Mouse (Mus musculus) cerebellum, postnatal 36 days (tissue): ENCODE results near the gene Cd101.

Source experiments
- DNase-seq, 2 experiments: peaks; one replicate each; pipeline ENCODE4 v3.0.0; 2021 to 2022; ENCODE audit warnings: mixed read lengths in 2 of 2

The Cd101 gene

GRCm38 (mm10) chr3:101029339-101029738 is at the start of gene Cd101:
Cd101 (minus strand) TSS chr3:101029556.
- no peak for DNase-seq

DNA sequence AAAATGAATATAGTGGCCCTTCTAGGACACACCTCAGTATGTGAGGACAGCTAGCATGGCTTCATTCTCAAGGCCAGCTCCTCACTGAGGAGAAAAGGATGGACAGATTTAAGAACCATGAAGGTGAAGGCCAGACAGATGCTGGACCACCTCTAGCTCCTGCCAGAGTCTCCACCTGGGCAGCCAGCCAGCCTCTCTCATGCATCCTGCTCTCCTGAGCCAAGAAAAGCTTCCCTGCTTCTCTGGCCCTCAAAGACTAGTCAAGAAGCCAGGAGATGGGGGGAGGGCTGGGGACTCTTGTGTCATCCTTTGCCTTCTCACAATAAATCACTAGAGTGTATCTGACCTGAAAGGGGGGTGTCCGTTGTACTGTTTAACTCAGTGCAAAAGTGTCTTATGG is 49.0 kb upstream of the Cd101 start:
- DNase-seq: peak; percentile 26 to 46

DNA sequence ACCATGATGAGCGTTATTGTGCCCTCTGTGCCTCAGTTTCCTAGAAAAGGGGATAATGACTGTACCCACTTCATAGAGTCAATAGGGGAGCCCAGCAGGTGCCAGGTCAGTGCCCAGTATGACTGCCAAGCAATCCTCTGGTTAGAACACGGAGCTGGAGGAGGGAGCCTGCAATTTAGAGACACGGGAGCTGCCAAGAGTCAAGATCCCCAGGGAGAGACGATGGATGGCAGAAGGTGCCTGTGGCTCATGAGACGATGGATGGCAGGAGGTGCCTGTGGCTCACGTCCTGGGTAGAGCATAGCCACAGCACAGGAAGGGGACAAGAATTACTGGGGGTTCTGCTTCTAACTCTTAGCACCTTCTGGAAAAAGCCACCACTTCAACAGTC is 48.3 kb upstream of the Cd101 start:
- peak in 1 of 2 experiments; percentile 18 for DNase-seq

GRCm38 (mm10) chr3:101076966-101077709 is 47.8 kb upstream of the Cd101 start:
- peak; percentile 20 to 32 for DNase-seq

DNA sequence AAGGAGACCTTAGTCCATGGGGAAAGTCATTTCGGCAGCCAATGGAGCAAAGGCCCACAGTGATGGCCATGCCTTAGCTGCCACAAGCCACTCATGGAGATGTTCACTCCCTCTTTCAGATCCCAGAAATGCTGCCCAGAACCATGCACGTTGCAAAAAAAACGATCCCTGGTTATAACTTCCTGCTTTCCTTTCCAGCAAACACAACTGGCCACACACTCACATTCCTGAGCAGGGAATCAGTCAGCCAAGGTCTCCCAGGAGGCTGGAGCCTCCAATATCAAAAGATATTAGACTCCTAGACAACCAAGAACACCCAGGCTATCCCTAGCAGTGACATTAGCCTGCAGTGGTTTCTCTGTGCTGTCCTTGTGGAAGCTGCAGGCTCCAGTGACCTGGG is 46.5 kb upstream of the Cd101 start:
- no peak for DNase-seq

- no peak for DNase-seq
Observed at GRCm38 (mm10) chr3:101073384-101073783, 44.0 kb upstream of the Cd101 start.

DNA sequence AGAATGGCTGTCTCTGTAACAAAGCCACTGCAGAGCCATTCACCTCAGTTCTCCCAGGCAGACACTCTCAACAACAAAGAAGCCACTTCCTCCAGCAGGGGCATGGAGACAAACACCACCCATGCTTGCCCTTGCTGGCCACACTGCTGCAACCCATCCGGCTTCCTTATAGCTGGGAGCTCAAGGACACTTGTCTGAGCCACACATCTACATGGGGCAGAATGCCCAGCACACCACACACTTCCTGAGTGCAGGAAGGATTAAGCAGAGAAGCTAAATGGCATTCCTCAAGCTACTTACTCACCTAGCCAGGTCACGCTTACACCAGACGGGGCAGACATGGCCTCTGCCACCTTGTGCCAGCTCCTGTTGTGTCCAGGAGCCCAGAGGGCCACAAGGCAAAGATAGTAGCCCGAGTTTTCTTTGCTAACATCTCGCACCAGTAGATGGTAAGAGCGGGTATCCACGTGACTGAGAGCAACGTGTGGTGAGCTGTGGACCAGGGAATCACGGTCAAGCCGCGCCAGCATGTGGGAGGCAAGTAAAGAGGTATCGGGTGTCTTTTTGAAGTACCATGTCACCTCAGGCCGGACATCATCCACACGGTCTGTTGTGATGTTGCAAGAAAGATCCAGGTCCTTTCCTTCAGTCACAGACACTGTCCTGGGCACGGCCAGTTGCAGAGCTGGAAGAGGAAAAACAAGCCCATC is 43.3 kb upstream of the Cd101 start:
- DNase-seq: no peak

DNA sequence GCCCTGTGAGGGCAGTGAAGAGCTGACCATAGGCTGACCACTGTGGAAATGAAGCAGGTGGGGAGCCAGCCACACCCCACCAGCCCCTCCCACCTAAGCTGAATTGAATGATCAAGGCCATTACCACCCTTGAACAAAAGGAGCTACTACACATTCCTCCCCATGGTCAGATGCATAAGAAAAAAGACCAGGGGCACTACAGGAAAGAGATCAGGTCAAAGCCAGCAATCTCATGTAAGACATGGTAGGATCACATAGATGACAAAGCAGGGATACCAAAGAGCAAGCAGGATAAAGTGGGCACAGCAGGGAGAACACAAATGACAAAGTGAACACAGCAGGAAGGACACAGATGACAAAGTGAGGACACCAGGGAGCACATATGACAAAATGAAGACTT is 42.2 kb upstream of the Cd101 start:
- DNase-seq: no peak

DNA sequence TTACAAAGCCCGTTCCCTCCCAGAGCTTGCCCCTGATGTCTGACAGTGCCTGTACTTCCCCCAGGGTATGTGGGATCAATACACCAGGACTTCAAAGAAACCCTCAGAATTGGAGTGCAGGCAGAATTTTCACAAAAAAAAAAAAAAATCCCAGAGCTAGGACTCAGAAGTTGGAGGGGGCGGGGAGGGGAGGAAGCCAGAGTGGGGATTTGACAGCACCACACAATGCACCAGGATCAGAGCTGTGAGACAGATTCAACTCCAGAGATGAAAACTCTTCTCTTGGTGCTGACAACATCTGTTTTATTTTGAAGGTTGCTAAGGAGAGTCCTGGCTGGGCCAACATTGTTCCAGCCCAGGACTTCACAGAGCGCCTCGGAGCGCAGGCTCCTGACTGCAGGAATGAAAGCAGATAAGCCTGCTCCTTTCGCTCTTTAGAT is 41.5 kb upstream of the Cd101 start:
- no peak for DNase-seq

- DNase-seq: no peak
Observed at GRCm38 (mm10) chr3:101070230-101070795, 41.0 kb upstream of the Cd101 start.

DNA sequence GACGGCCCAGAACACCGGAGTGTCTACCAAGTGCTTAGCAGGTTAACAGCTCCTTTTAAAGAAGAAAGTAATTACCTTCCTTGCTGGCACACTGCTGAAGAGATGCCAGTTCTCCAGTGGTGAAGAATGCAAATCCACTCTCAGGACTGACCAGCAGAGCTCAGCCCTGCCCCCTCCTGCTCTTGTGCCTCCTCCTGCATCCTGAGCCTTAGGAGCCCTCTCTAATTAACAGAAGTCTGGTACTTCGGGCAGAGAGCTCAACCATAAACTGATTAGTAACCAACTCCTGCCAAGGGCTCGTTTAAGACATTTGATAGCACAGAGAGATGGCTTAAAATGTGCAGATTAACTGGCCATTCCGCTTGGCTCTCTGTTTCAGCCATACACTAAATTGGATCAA is 39.3 kb upstream of the Cd101 start:
- no peak for DNase-seq

DNA sequence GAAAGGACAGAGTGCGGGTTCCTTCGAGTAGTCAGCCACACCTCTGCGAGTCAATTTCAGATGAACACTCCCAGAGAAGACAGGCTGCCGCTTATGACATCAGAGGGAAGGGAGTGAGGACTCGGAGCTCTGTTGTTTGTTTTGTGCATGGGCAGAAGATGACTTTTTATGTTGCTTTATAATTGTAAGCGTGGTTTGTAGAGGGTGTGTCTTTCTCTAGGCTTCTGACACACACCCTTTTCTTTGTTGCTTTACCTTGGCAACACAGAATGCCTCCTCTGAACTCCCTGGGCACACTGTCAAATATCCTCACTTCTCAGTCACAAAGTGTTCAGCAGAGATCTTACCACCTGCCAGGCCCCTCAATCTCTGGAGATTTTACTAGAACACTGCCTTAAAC is 36.8 kb upstream of the Cd101 start:
- no peak for DNase-seq

DNA sequence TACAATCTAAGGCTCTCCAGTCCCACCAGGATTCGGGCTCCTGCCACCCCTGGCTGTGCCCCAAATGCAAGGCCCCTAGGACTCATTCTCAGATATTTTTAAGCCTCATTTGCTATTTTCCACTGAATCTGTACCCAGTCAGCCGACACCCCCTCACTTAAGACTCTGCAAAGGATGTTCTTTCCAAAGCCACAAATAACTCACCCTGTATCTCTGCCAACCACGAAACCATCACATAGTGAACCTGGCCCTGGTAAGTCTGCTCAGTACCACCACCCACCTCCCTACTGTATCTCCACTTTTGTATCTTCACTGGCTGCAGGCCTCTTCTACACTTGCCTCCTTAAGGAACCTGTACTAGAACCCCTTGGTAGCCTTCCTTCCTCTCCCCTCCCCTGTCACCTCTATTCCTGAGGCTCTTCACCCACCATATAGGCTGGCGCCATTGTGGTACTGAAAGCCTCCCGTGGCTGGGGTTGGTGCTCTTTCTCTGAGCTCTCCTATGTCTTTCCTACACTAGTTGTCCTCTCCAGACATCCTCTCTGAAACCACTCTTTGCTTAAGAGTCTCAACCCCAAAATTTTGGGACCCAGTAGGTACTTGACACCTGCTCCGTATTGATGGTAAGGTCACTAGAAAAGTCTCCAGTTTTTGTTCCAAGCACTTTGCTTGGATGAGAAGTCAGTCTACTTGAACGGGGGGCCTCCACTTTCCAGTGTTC is 32.7 kb upstream of the Cd101 start:
- DNase-seq: no peak

- no peak for DNase-seq
Observed at GRCm38 (mm10) chr3:101059214-101059613, 29.9 kb upstream of the Cd101 start.

GRCm38 (mm10) chr3:101058203-101058602 is 28.8 kb upstream of the Cd101 start:
- no peak for DNase-seq

GRCm38 (mm10) chr3:101055216-101055615 is 25.9 kb upstream of the Cd101 start:
- DNase-seq: no peak

DNA sequence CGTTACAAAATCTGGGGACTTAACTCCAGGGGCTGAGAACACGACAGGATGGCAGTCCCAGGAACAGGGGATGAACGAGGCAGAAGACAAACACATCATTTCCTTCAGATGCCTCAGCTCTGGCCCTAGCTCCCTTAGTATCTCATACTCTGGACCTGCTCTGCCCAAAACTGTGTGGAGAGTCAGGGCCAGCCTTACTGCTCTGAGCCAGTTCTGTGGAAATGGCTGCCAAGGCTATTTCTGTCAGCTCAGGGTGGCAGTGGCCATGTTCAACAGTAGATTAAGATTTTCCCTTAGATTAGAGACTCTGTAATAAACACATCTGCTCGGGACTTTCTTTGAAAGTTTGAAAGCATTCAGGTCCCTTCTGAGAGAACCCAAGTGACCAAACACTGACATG is 22.2 kb upstream of the Cd101 start:
- no peak for DNase-seq

GRCm38 (mm10) chr3:101049997-101050396 is 20.6 kb upstream of the Cd101 start:
- DNase-seq: no peak

GRCm38 (mm10) chr3:101048781-101049180 is 19.4 kb upstream of the Cd101 start:
- no peak for DNase-seq

- DNase-seq: peak in 1 of 2 experiments; percentile 18
Observed at GRCm38 (mm10) chr3:101047586-101048275, 18.4 kb upstream of the Cd101 start.

DNA sequence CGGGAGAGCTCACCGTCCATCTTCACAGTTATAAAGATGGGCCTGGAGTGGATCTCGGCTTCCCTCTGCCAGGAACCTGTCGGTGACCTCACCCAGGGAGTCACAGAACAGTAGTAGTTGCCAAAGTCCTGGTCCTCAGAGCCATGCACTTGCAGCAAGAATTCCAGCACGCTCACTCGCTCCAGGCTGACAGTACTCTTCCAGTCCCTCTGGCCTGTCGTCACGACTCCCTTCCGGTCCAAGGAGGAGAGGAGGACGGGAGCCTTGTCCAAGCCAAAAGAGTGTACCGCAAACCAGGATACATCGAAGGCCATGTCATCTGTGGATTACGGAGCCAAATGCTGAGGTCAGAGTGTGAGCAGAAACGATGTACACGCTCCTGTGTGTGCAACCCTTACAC is 16.1 kb upstream of the Cd101 start:
- DNase-seq: no peak

- DNase-seq: no peak
Observed at GRCm38 (mm10) chr3:101044686-101045085, 15.3 kb upstream of the Cd101 start.

- DNase-seq: no peak
Observed at GRCm38 (mm10) chr3:101041997-101042396, 12.6 kb upstream of the Cd101 start.
